Mouse (Mus musculus) bone marrow macrophage, adult 2 months (primary cell): Measurements from ENCODE around the gene Dntt. TPM values are rescaled to one million over a fixed set of nuclear protein-coding genes. Genes with fewer than 3 reads are reported as not detected.

Experiments
- H3K27ac ChIP-seq: 2 replicates; pipeline ENCODE4 v1.5.1; 2012; ENCODE audit warnings: low read depth, low read length; ENCODE audit not compliant: insufficient read depth
- H3K4me1 ChIP-seq: 2 replicates; pipeline ENCODE4 v1.6.1; 2012; ENCODE audit warnings: low read length; ENCODE audit not compliant: control insufficient read depth, insufficient read depth
- H3K4me3 ChIP-seq: 2 replicates; pipeline ENCODE4 v1.5.1; 2012; ENCODE audit warnings: mild to moderate bottlenecking, low read length, moderate library complexity; ENCODE audit not compliant: insufficient read depth
- CTCF ChIP-seq: IDR thresholded peaks from 2 replicates; pipeline ENCODE4 v1.5.1; 2012; ENCODE audit warnings: low read depth, mild to moderate bottlenecking, low read length, moderate library complexity
- POLR2A ChIP-seq: IDR thresholded peaks from 2 replicates; pipeline ENCODE4 v1.6.1; 2012; ENCODE audit warnings: mild to moderate bottlenecking, low read depth, low read length, borderline replicate concordance
- polyA plus RNA-seq: library from polyadenylated mRNA; stranded (reverse); fragments of >200 nt; gene quantifications from 2 replicates; pipeline ENCODE4 v1.2.4, GENCODE M21; 2012; ENCODE audit not compliant: missing spikeins, insufficient read depth, insufficient read length

The Dntt gene
- polyA plus RNA-seq, 1 experiment: not detected

- TF ChIP-seq POLR2A (no peak), CTCF (no peak)
- H3K4me3 ChIP-seq: peak overlapping the region; percentile 15; the same call in 1 of the 2 replicates
- peaks cover 22% of the 10 kb centered on the region for H3K4me1 ChIP-seq
Observed at GRCm38 (mm10) chr19:41088491-41088890, 59.4 kb downstream of the Dntt start.

DNA sequence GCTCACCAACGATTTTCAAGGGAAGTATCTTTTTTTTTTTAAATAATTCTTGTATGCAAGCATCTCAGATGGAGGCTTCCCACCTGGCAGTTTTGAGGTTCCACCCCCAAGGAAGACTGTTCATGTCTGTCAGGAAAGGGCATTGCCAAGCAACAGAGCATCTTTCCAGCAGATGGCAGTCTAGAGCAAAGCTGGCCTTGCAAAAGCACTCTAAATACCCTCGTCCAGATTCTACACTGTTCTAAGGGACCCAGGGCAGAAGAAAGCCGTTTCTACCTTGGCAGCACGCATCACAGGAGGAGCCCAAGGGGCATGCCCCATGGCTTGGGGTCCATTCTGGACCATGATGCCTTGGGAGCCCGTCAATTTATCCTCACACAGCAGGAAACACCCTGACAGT, 60.8 kb downstream of the Dntt start:
- H3K4me1 ChIP-seq: peaks cover 22% of the 10 kb centered on the region
- no peak overlapping the region for H3K4me3 ChIP-seq
- TF ChIP-seq POLR2A: no peak
- TF ChIP-seq CTCF: peak; percentile 59
- no peak overlapping the region for H3K27ac ChIP-seq

More at GRCm38 (mm10) chr19:41088491-41088890, 59.4 kb downstream of the Dntt start:
- H3K27ac ChIP-seq: no peak overlapping the region

- Histone ChIP-seq H3K4me1 (peaks cover 22% of the 10 kb centered on the region), H3K27ac (peak overlapping the region; percentile 48), H3K4me3 (no peak overlapping the region)
- no peak for TF ChIP-seq CTCF
- TF ChIP-seq POLR2A: no peak
Observed at GRCm38 (mm10) chr19:41091901-41092300, 62.8 kb downstream of the Dntt start.

GRCm38 (mm10) chr19:41097038-41097437, 68.0 kb downstream of the Dntt start:
- H3K27ac ChIP-seq: no peak overlapping the region
- H3K4me1 ChIP-seq: peaks cover 4% of the 10 kb centered on the region
- H3K4me3 ChIP-seq: no peak overlapping the region
- TF ChIP-seq CTCF (no peak), POLR2A (no peak)

DNA sequence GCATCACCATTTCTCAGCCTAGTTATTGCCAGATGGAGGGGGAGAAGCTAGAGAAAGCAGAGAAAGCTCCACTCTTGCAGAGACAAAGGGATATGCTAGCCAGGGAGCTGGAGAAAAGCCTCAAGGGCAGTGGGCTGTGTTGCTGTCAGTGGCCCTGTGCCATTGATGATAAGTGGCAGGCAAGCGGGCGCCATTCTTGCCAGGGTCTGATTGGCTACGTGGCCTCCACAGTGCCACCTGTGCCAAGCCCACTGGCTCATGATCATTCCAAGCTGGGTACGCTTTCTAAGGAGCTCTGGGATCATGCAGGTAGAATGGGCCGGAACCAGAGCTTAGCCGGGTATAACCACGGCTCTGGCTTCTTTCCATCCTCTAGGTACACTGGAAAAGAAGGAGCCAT, 71.8 kb downstream of the Dntt start:
- Histone ChIP-seq H3K4me3 (no peak overlapping the region), H3K4me1 (peaks cover 4% of the 10 kb centered on the region; the same call in 1 of the 2 replicates), H3K27ac (no peak overlapping the region)
- TF ChIP-seq POLR2A (no peak), CTCF (no peak)

DNA sequence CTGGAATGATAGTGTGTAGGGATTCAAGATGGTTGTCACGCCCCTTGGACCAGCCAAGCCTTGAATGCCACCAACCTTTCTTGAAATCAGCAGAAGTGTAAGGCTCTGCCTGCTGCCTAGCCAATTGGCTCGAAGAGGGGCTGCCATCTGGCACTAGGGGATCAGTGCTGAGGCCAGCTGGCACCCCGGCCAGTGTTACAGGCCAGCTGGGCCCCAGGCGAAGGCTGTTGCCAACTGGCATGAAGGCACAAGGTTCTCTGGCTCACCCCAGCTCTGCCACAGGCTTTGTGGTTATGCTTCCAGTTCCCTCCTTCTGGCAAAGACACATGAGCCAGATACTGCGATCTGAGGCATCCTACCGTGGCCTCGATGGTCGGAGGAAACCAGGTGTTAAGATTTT, 72.3 kb downstream of the Dntt start:
- Histone ChIP-seq H3K4me1 (peaks cover 4% of the 10 kb centered on the region; the same call in 1 of the 2 replicates), H3K27ac (no peak overlapping the region), H3K4me3 (no peak overlapping the region)
- TF ChIP-seq POLR2A: no peak
- TF ChIP-seq CTCF: no peak

- peaks cover 4% of the 10 kb centered on the region; the same call in 1 of the 2 replicates for H3K4me1 ChIP-seq
- no peak for TF ChIP-seq CTCF
- no peak for TF ChIP-seq POLR2A
- H3K4me3 ChIP-seq: no peak overlapping the region
- no peak overlapping the region for H3K27ac ChIP-seq
Observed at GRCm38 (mm10) chr19:41104922-41105321, 75.8 kb downstream of the Dntt start.

GRCm38 (mm10) chr19:41107530-41107929, 78.5 kb downstream of the Dntt start:
- TF ChIP-seq CTCF: no peak
- TF ChIP-seq POLR2A: no peak
- Histone ChIP-seq H3K4me1 (peaks cover 4% of the 10 kb centered on the region; the same call in 1 of the 2 replicates), H3K27ac (no peak overlapping the region), H3K4me3 (no peak overlapping the region)

GRCm38 (mm10) chr19:41108666-41109065, 79.6 kb downstream of the Dntt start:
- no peak overlapping the region for H3K27ac ChIP-seq
- TF ChIP-seq CTCF: no peak
- TF ChIP-seq POLR2A: no peak
- H3K4me3 ChIP-seq: no peak overlapping the region
- peaks cover 4% of the 10 kb centered on the region; the same call in 1 of the 2 replicates for H3K4me1 ChIP-seq

Other genes with a start within 250 kb of the Dntt start
- gene Ccnj, start 198.0 kb upstream of the Dntt start, polyA plus RNA-seq: 3.6 and 3.8 TPM in 2 replicates
- gene Zfp518a, start 134.6 kb upstream of the Dntt start, polyA plus RNA-seq: 12.5 and 13.2 TPM in 2 replicates
- gene Blnk, start 34.7 kb upstream of the Dntt start, polyA plus RNA-seq: 95.2 and 101 TPM in 2 replicates
- not detected in 2 replicates for gene Opalin, start 47.8 kb downstream of the Dntt start, polyA plus RNA-seq
- gene Tll2, start 177.6 kb downstream of the Dntt start, polyA plus RNA-seq: not detected in 2 replicates
- 144 and 151 TPM in 2 replicates for gene Tm9sf3, start 234.7 kb downstream of the Dntt start, polyA plus RNA-seq